Mouse (Mus musculus): ENCODE results near the gene Ankrd34b. TPM values are rescaled to one million over a fixed set of nuclear protein-coding genes. Genes with fewer than 3 reads are reported as not detected.

Gene Ankrd34b
- total RNA-seq, 1 experiment, result 0.31 TPM

DNA sequence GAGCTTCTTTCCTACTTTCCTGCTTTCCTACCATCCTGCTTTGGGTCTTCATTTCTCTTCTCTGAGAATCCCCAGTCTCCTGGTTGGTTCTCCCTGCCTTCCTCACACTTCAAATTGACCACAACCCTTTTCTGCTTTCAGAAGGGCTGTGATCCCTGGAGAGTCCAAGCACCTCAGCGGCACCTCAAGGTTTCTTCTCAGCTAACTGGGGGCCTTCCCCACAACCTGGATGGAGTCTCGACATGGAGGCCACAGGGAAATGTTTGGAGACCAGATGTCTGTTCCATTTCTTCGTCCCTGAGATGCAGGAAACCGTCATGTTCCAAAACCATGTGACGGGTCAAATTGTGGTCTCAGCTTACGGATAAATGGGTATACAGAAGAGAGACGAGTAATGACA, 21.2 kb downstream of the Ankrd34b start:
- no peaks in the 10 kb centered on the region for H3K9me3 ChIP-seq (ENCODE audit: control insufficient read depth, insufficient read depth, low read depth, low read length)
- no peaks in the 10 kb centered on the region for H3K4me1 ChIP-seq (ENCODE audit: control insufficient read depth in 2 of 2, insufficient read depth in 2 of 2, low read length in 2 of 2, poor library complexity in 1 of 2)
- no peak overlapping the region for H3K27ac ChIP-seq (ENCODE audit: insufficient read depth, low read depth, low read length, poor library complexity, severe bottlenecking)
- H3K9ac ChIP-seq (ENCODE audit: insufficient read depth, low read depth, low read length, poor library complexity, severe bottlenecking), result no peak overlapping the region
- in situ Hi-C loops (cut with MboI; ENCODE audit: low sequenced_read_pairs in 2 of 2, unreplicated experiment in 2 of 2), result no loop called here
- H3K36me3 ChIP-seq (ENCODE audit: control insufficient read depth, insufficient read depth, low read length, poor library complexity, severe bottlenecking), result no peaks in the 10 kb centered on the region
- no peak overlapping the region for H3K4me3 ChIP-seq (ENCODE audit: insufficient read depth in 1 of 2, low read depth in 1 of 2, low read length in 2 of 2, poor library complexity in 1 of 2, severe bottlenecking in 1 of 2)
- DNase-seq (ENCODE audit: low read depth, low spot score), result no peak
- TF ChIP-seq HCFC1 (IDR thresholded peaks at IDR 0.05; ENCODE audit: borderline replicate concordance, insufficient read depth, low read length) (no peak), MAFK (IDR thresholded peaks at IDR 0.05; ENCODE audit: insufficient read depth, low read depth, low read length) (no peak), ZNF384 (IDR thresholded peaks at IDR 0.05; ENCODE audit: low read depth, low read length) (no peak)

DNA sequence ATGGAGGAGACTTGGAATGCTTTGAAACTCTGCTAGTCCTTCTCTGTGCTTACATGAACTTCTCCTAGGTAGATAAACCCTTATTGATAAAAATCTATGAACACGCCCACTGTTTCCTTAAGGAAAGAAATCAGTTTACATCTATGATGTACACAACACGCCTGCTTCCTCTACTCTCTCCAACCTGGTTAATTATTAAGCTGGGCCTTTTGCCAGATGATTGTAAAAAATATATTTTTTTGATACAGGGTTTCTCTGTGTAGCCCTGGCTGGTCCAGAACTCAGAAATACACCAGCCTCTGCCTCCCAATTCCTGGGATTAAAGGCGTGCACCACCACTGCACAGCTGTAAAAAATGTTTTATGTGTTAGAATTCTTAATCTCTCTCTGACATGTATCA, 39.0 kb downstream of the Ankrd34b start:
- H3K36me3 ChIP-seq (ENCODE audit: control insufficient read depth, insufficient read depth, low read length, poor library complexity, severe bottlenecking), result no peaks in the 10 kb centered on the region
- no peaks in the 10 kb centered on the region for H3K4me1 ChIP-seq (ENCODE audit: control insufficient read depth in 2 of 2, insufficient read depth in 2 of 2, low read length in 2 of 2, poor library complexity in 1 of 2)
- TF ChIP-seq ZNF384 (IDR thresholded peaks at IDR 0.05; ENCODE audit: low read depth, low read length) (no peak), ZC3H11A (IDR thresholded peaks at IDR 0.05; ENCODE audit: borderline replicate concordance, low read depth, low read length) (no peak)
- no peak overlapping the region for H3K27ac ChIP-seq (ENCODE audit: insufficient read depth, low read depth, low read length, poor library complexity, severe bottlenecking)
- H3K9me3 ChIP-seq (ENCODE audit: control insufficient read depth, insufficient read depth, low read depth, low read length), result no peaks in the 10 kb centered on the region
- DNase-seq (ENCODE audit: low read depth, low spot score), result no peak
- H3K4me3 ChIP-seq (ENCODE audit: insufficient read depth in 1 of 2, low read depth in 1 of 2, low read length in 2 of 2, poor library complexity in 1 of 2, severe bottlenecking in 1 of 2), result no peak overlapping the region
- no peak overlapping the region for H3K9ac ChIP-seq (ENCODE audit: insufficient read depth, low read depth, low read length, poor library complexity, severe bottlenecking)
- in situ Hi-C loops (cut with MboI; ENCODE audit: low sequenced_read_pairs in 2 of 2, unreplicated experiment in 2 of 2), result no loop called here

DNA sequence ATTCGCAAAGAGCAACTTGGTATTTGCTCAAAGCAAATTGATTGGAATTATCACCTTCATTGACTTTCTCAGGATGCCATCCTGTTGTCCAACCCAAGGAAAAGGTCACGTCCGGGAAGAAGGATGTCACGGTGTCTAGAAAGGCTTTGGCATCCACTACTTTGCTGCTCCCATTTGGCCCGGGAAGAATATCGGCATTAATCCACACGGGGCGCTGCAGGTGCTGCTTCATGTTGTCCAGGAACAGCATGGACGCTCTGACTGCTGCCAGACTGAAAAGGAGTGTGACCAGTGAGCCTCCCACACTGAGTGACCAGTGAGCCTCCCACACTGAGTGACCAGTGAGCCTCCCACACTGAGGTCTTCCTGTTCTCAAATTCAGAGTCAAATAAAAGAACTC, 42.2 kb downstream of the Ankrd34b start:
- H3K4me1 ChIP-seq (ENCODE audit: control insufficient read depth in 2 of 2, insufficient read depth in 2 of 2, low read length in 2 of 2, poor library complexity in 1 of 2), result no peaks in the 10 kb centered on the region
- no peak overlapping the region for H3K4me3 ChIP-seq (ENCODE audit: insufficient read depth in 1 of 2, low read depth in 1 of 2, low read length in 2 of 2, poor library complexity in 1 of 2, severe bottlenecking in 1 of 2)
- H3K36me3 ChIP-seq (ENCODE audit: control insufficient read depth, insufficient read depth, low read length, poor library complexity, severe bottlenecking), result no peaks in the 10 kb centered on the region
- H3K27ac ChIP-seq (ENCODE audit: insufficient read depth, low read depth, low read length, poor library complexity, severe bottlenecking), result no peak overlapping the region
- H3K9me3 ChIP-seq (ENCODE audit: control insufficient read depth, insufficient read depth, low read depth, low read length), result no peaks in the 10 kb centered on the region
- DNase-seq (ENCODE audit: low read depth, low spot score), result no peak
- in situ Hi-C loops (cut with MboI; ENCODE audit: low sequenced_read_pairs in 2 of 2, unreplicated experiment in 2 of 2), result no loop called here
- TF ChIP-seq HCFC1 (IDR thresholded peaks at IDR 0.05; ENCODE audit: borderline replicate concordance, insufficient read depth, low read length) (no peak), MAFK (IDR thresholded peaks at IDR 0.05; ENCODE audit: insufficient read depth, low read depth, low read length) (no peak), ZNF384 (IDR thresholded peaks at IDR 0.05; ENCODE audit: low read depth, low read length) (no peak), ZC3H11A (IDR thresholded peaks at IDR 0.05; ENCODE audit: borderline replicate concordance, low read depth, low read length) (no peak), CHD2 (IDR thresholded peaks at IDR 0.05; ENCODE audit: low read depth, low read length) (no peak)
- no peak overlapping the region for H3K9ac ChIP-seq (ENCODE audit: insufficient read depth, low read depth, low read length, poor library complexity, severe bottlenecking)

DNA sequence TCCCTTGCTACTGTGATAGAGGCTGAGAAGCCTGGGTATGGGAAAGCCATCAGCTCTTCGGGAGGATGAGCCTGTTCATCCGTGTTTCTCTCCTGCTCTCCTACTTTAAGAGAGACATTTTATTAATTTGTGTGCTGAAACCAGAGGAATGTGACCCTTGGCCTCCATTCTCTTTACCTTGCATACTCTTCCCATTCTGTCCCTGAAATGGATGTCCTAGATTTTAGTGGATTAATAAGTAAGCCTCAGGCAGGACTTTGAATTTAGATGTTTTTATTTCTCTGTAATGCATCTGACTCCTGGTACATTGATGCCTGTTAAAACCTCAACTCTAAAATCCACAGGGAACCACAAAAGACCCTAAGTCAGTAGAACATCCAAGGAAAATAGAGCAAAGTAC, 43.7 kb downstream of the Ankrd34b start:
- no peak overlapping the region for H3K9ac ChIP-seq (ENCODE audit: insufficient read depth, low read depth, low read length, poor library complexity, severe bottlenecking)
- H3K4me3 ChIP-seq (ENCODE audit: insufficient read depth in 1 of 2, low read depth in 1 of 2, low read length in 2 of 2, poor library complexity in 1 of 2, severe bottlenecking in 1 of 2), result no peak overlapping the region
- H3K27ac ChIP-seq (ENCODE audit: insufficient read depth, low read depth, low read length, poor library complexity, severe bottlenecking), result no peak overlapping the region
- in situ Hi-C loops (cut with MboI; ENCODE audit: low sequenced_read_pairs in 2 of 2, unreplicated experiment in 2 of 2), result no loop called here
- TF ChIP-seq MAFK (IDR thresholded peaks at IDR 0.05; ENCODE audit: insufficient read depth, low read depth, low read length), result no peak
- no peak for TF ChIP-seq HCFC1 (IDR thresholded peaks at IDR 0.05; ENCODE audit: borderline replicate concordance, insufficient read depth, low read length)
- TF ChIP-seq CHD2 (IDR thresholded peaks at IDR 0.05; ENCODE audit: low read depth, low read length), result no peak
- TF ChIP-seq ZNF384 (IDR thresholded peaks at IDR 0.05; ENCODE audit: low read depth, low read length), result no peak
- TF ChIP-seq ZC3H11A (IDR thresholded peaks at IDR 0.05; ENCODE audit: borderline replicate concordance, low read depth, low read length), result no peak
- H3K4me1 ChIP-seq (ENCODE audit: control insufficient read depth in 2 of 2, insufficient read depth in 2 of 2, low read length in 2 of 2, poor library complexity in 1 of 2), result no peaks in the 10 kb centered on the region
- no peaks in the 10 kb centered on the region for H3K36me3 ChIP-seq (ENCODE audit: control insufficient read depth, insufficient read depth, low read length, poor library complexity, severe bottlenecking)
- H3K9me3 ChIP-seq (ENCODE audit: control insufficient read depth, insufficient read depth, low read depth, low read length), result no peaks in the 10 kb centered on the region
- DNase-seq (ENCODE audit: low read depth, low spot score), result no peak

DNA sequence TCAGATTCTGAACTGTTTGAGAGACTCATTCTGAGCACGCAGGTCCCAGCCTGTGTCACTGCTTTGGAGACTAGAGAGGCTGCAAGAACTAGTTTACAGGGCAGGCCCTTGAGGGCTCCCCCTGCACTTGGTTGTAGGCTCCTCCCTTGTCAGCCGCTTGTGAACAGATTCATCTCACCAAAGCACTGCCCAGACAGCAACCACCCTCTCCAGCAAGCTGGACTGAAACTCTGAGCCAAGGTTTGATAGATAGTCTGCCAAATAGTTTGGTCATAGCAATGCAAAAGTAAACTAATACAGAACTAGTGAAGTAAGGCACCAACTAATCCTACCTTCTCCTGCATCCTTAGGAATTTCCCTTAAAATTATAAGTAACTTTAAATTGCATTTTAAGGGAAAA, 44.5 kb downstream of the Ankrd34b start:
- Histone ChIP-seq H3K4me1 (ENCODE audit: control insufficient read depth in 2 of 2, insufficient read depth in 2 of 2, low read length in 2 of 2, poor library complexity in 1 of 2) (no peaks in the 10 kb centered on the region), H3K4me3 (ENCODE audit: insufficient read depth in 1 of 2, low read depth in 1 of 2, low read length in 2 of 2, poor library complexity in 1 of 2, severe bottlenecking in 1 of 2) (no peak overlapping the region), H3K36me3 (ENCODE audit: control insufficient read depth, insufficient read depth, low read length, poor library complexity, severe bottlenecking) (no peaks in the 10 kb centered on the region), H3K27ac (ENCODE audit: insufficient read depth, low read depth, low read length, poor library complexity, severe bottlenecking) (no peak overlapping the region), H3K9me3 (ENCODE audit: control insufficient read depth, insufficient read depth, low read depth, low read length) (no peaks in the 10 kb centered on the region), H3K9ac (ENCODE audit: insufficient read depth, low read depth, low read length, poor library complexity, severe bottlenecking) (no peak overlapping the region)
- DNase-seq (ENCODE audit: low read depth, low spot score), result no peak
- TF ChIP-seq ZC3H11A (IDR thresholded peaks at IDR 0.05; ENCODE audit: borderline replicate concordance, low read depth, low read length), result no peak
- in situ Hi-C loops (cut with MboI; ENCODE audit: low sequenced_read_pairs in 2 of 2, unreplicated experiment in 2 of 2), result no loop called here

All from ES-E14 (cell line).